Mouse (Mus musculus): ENCODE data around the gene Sh3kbp1.

The Sh3kbp1 gene

GRCm38 (mm10) chrX:159735513-159736099 is 108.5 kb downstream of the Sh3kbp1 start:
- no peak for ATAC-seq (ENCODE audit: insufficient number of reproducible peaks, low FRiP score, low TSS enrichment)

- ATAC-seq (ENCODE audit: insufficient number of reproducible peaks, low FRiP score, low TSS enrichment), result no peak
Measured at GRCm38 (mm10) chrX:159737344-159737743, 110.3 kb downstream of the Sh3kbp1 start.

GRCm38 (mm10) chrX:159744035-159744434 is 117.0 kb downstream of the Sh3kbp1 start:
- ATAC-seq (ENCODE audit: insufficient number of reproducible peaks, low FRiP score, low TSS enrichment), result no peak

- no peak for ATAC-seq (ENCODE audit: insufficient number of reproducible peaks, low FRiP score, low TSS enrichment)
Measured at GRCm38 (mm10) chrX:159744620-159745019, 117.5 kb downstream of the Sh3kbp1 start.

GRCm38 (mm10) chrX:159751834-159752233 is 124.8 kb downstream of the Sh3kbp1 start:
- ATAC-seq (ENCODE audit: insufficient number of reproducible peaks, low FRiP score, low TSS enrichment), result no peak

GRCm38 (mm10) chrX:159756261-159756660 is 129.2 kb downstream of the Sh3kbp1 start:
- no peak for ATAC-seq (ENCODE audit: insufficient number of reproducible peaks, low FRiP score, low TSS enrichment)

GRCm38 (mm10) chrX:159756901-159757821 is 130.1 kb downstream of the Sh3kbp1 start:
- ATAC-seq (ENCODE audit: insufficient number of reproducible peaks, low FRiP score, low TSS enrichment), result no peak

GRCm38 (mm10) chrX:159757854-159758540 is 130.9 kb downstream of the Sh3kbp1 start:
- no peak for ATAC-seq (ENCODE audit: insufficient number of reproducible peaks, low FRiP score, low TSS enrichment)

GRCm38 (mm10) chrX:159763801-159764200 is 136.7 kb downstream of the Sh3kbp1 start:
- no peak for ATAC-seq (ENCODE audit: insufficient number of reproducible peaks, low FRiP score, low TSS enrichment)

- no peak for ATAC-seq (ENCODE audit: insufficient number of reproducible peaks, low FRiP score, low TSS enrichment)
Measured at GRCm38 (mm10) chrX:159765850-159766249, 138.8 kb downstream of the Sh3kbp1 start.

GRCm38 (mm10) chrX:159769005-159769404 is 141.9 kb downstream of the Sh3kbp1 start:
- no peak for ATAC-seq (ENCODE audit: insufficient number of reproducible peaks, low FRiP score, low TSS enrichment)

- no peak for ATAC-seq (ENCODE audit: insufficient number of reproducible peaks, low FRiP score, low TSS enrichment)
Measured at GRCm38 (mm10) chrX:159769773-159770172, 142.7 kb downstream of the Sh3kbp1 start.

- no peak for ATAC-seq (ENCODE audit: insufficient number of reproducible peaks, low FRiP score, low TSS enrichment)
Measured at GRCm38 (mm10) chrX:159772137-159772536, 145.1 kb downstream of the Sh3kbp1 start.

GRCm38 (mm10) chrX:159775042-159775441 is 148.0 kb downstream of the Sh3kbp1 start:
- no peak for ATAC-seq (ENCODE audit: insufficient number of reproducible peaks, low FRiP score, low TSS enrichment)

GRCm38 (mm10) chrX:159778787-159779186 is 151.7 kb downstream of the Sh3kbp1 start:
- no peak for ATAC-seq (ENCODE audit: insufficient number of reproducible peaks, low FRiP score, low TSS enrichment)

GRCm38 (mm10) chrX:159790516-159790915 is 163.4 kb downstream of the Sh3kbp1 start:
- no peak for ATAC-seq (ENCODE audit: insufficient number of reproducible peaks, low FRiP score, low TSS enrichment)

- ATAC-seq (ENCODE audit: insufficient number of reproducible peaks, low FRiP score, low TSS enrichment), result no peak
Measured at GRCm38 (mm10) chrX:159795603-159796002, 168.5 kb downstream of the Sh3kbp1 start.

- no peak for ATAC-seq (ENCODE audit: insufficient number of reproducible peaks, low FRiP score, low TSS enrichment)
Measured at GRCm38 (mm10) chrX:159804371-159804770, 177.3 kb downstream of the Sh3kbp1 start.

- no peak for ATAC-seq (ENCODE audit: insufficient number of reproducible peaks, low FRiP score, low TSS enrichment)
Measured at GRCm38 (mm10) chrX:159809510-159809909, 182.4 kb downstream of the Sh3kbp1 start.

- ATAC-seq (ENCODE audit: insufficient number of reproducible peaks, low FRiP score, low TSS enrichment), result no peak
Measured at GRCm38 (mm10) chrX:159810469-159810868, 183.4 kb downstream of the Sh3kbp1 start.

- no peak for ATAC-seq (ENCODE audit: insufficient number of reproducible peaks, low FRiP score, low TSS enrichment)
Measured at GRCm38 (mm10) chrX:159817508-159817907, 190.4 kb downstream of the Sh3kbp1 start.
